Comparison of ENCODE assay signal across 33 mouse cellular contexts in genomic region chr15:101080031-101080520, GRCm38 (mm10). TPM values are rescaled to one million over a fixed set of nuclear protein-coding genes. Genes with fewer than 3 reads are reported as not detected.
DNase-seq lines count a peak whose midpoint lies in the region; ATAC-seq lines count a peak whose summit lies in the region.
"Had no signal": no experiment of that assay in that cellular context is flagged by ENCODE, and none has a peak within 500 bp of the region (broad histone marks: within the 10 kb centered on the region; RNA-seq: fewer than 3 reads in every experiment).

No protein-coding gene starts in this region.

- WGBS in lung, embryonic 15.5 days, result 78% methylated on average over 9 of the region's 9 CpGs
- 71% methylated on average over 9 of the region's 9 CpGs for WGBS in embryonic facial prominence, embryonic 10.5 days

- intact Hi-C loops in heart, postnatal 25 days (cut with DNase I), result loop anchor here (2.0 kb wide), 1 partner anchor 25 kb away; no protein-coding TSS in a partner anchor

- H3K4me2 ChIP-seq in lung, embryonic 15.5 days, result no peak overlapping the region
- H3K4me2 ChIP-seq: forebrain, embryonic 15.5 days had no signal

- no peaks in the 10 kb centered on the region for H3K9me3 ChIP-seq in lung, embryonic 15.5 days
- no peaks in the 10 kb centered on the region for H3K9me3 ChIP-seq in embryonic facial prominence, embryonic 10.5 days
- H3K9me3 ChIP-seq: embryonic facial prominence, embryonic 13.5 days; forebrain, embryonic 15.5 days; liver, embryonic 13.5 days; midbrain, embryonic 13.5 days; neural tube, embryonic 12.5 days had no signal

- H3K36me3 ChIP-seq in lung, embryonic 15.5 days, result no peaks in the 10 kb centered on the region
- H3K36me3 ChIP-seq in embryonic facial prominence, embryonic 10.5 days (replicated peaks), result 0 out of 2 replicates have a peak, but pooled peaks cover 1% of the 10 kb centered on the region
- H3K36me3 ChIP-seq: embryonic facial prominence, embryonic 13.5 days; forebrain, embryonic 15.5 days; liver, embryonic 13.5 days; midbrain, embryonic 13.5 days; neural tube, embryonic 12.5 days had no signal

- H3K4me3 ChIP-seq in lung, embryonic 15.5 days, result no peak overlapping the region
- peak overlapping the region; percentile 5; the same call in 1 of the 2 replicates for H3K4me3 ChIP-seq in embryonic facial prominence, embryonic 10.5 days
- H3K4me3 ChIP-seq: erythroblast, embryonic 14.5 days; forebrain, embryonic 15.5 days; liver, embryonic 13.5 days; midbrain, embryonic 13.5 days; neural tube, embryonic 12.5 days had no signal

- peak overlapping the region; percentile 42 for H3K27ac ChIP-seq in lung, embryonic 15.5 days
- H3K27ac ChIP-seq in embryonic facial prominence, embryonic 10.5 days (replicated peaks), result peak overlapping the region; percentile 99
- H3K27ac ChIP-seq: embryonic facial prominence, embryonic 13.5 days; forebrain, embryonic 15.5 days; hindbrain, postnatal 0 days; midbrain, embryonic 13.5 days; neural tube, embryonic 12.5 days; stomach, postnatal 0 days had no signal

- H3K27me3 ChIP-seq in lung, embryonic 15.5 days, result peaks cover 6% of the 10 kb centered on the region; the same call in 1 of the 2 replicates
- H3K27me3 ChIP-seq in embryonic facial prominence, embryonic 10.5 days (replicated peaks; ENCODE audit: low read depth, poor library complexity, severe bottlenecking), result 0 out of 2 replicates have a peak, but pooled peaks cover 4% of the 10 kb centered on the region
- H3K27me3 ChIP-seq: neural tube, embryonic 12.5 days had no signal

- H3K4me1 ChIP-seq in lung, embryonic 15.5 days, result peaks cover 50% of the 10 kb centered on the region
- peaks cover 88% of the 10 kb centered on the region for H3K4me1 ChIP-seq in embryonic facial prominence, embryonic 10.5 days

- peak; percentile 93 for DNase-seq in heart, adult 11 months
- no peak for DNase-seq in heart, postnatal 25 days (ENCODE audit: low spot score)
- DNase-seq in lung, postnatal 4 days, result no peak
- peak; percentile 47 for DNase-seq in ZHBTc4 (ENCODE audit: low read depth, low spot score)
- no peak for DNase-seq in embryonic facial prominence, embryonic 10.5 days (ENCODE audit: low spot score)
- DNase-seq in thymus, postnatal 14 days, result no peak
- DNase-seq: cerebellum, adult 2 months; cerebellum, postnatal 25 days; gastrocnemius, postnatal 10 days; layer of hippocampus, adult 9-11 months; liver, embryonic 13.5 days; lung, adult 2 months; right cerebral cortex, postnatal 14 days had no signal

- ATAC-seq in lung, embryonic 15.5 days (ENCODE audit: borderline replicate concordance, extremely low read depth, low FRiP score, low TSS enrichment), result no peak
- ATAC-seq: forebrain, embryonic 15.5 days; hindbrain, postnatal 0 days; intestine, embryonic 16.5 days; midbrain, embryonic 13.5 days had no signal

- H3K9ac ChIP-seq in lung, embryonic 15.5 days, result no peak overlapping the region
- H3K9ac ChIP-seq: embryonic facial prominence, embryonic 13.5 days; forebrain, embryonic 15.5 days; liver, embryonic 13.5 days; midbrain, embryonic 13.5 days had no signal

RNA-seq across cellular contexts. Expression of gene Fignl2, which starts 1.7 kb away (rescaled TPM):
- 1 to 10 TPM; 1.3 to 1.4 TPM for total RNA-seq in heart, postnatal 25 days (2021)
- 0.19 and 0.24 TPM in 2 replicates for polyA plus RNA-seq in lung, embryonic 15.5 days (2015; fragmentation: Nextera tagmentation; extraction: Ambion mirVana)
- 1.2 and 1.7 TPM in 2 replicates for polyA plus RNA-seq in embryonic facial prominence, embryonic 10.5 days (2016; fragmentation: Nextera tagmentation; extraction: Ambion mirVana)
- total RNA-seq: hematopoietic stem cell, adult 5-6 weeks had no signal
- polyA plus RNA-seq: erythroblast, embryonic 14.5 days; forebrain, embryonic 15.5 days had no signal

RNA-seq across cellular contexts. Expression of gene Gm47841, which starts 32.9 kb away (rescaled TPM):
- not detected for total RNA-seq in heart, postnatal 25 days (2021)
- 0.19 TPM in 1 of 2 replicates, not detected in the other for polyA plus RNA-seq in lung, embryonic 15.5 days (2015; fragmentation: Nextera tagmentation; extraction: Ambion mirVana)
- not detected in 2 replicates for polyA plus RNA-seq in embryonic facial prominence, embryonic 10.5 days (2016; fragmentation: Nextera tagmentation; extraction: Ambion mirVana)
- total RNA-seq: gastrocnemius, postnatal 10 days; hematopoietic stem cell, adult 5-6 weeks; hindbrain, postnatal 0 days; left cerebral cortex, adult 18-20 months; left cerebral cortex, postnatal 25 days; megakaryocyte progenitor cell, adult 5-6 weeks had no signal
- polyA plus RNA-seq: C2C12; cerebellum, adult 2 months; embryonic facial prominence, embryonic 13.5 days; erythroblast, embryonic 14.5 days; forebrain, embryonic 15.5 days; heart, embryonic 16.5 days; hindbrain, postnatal 0 days; intestine, embryonic 16.5 days; kidney, embryonic 14.5 days; large intestine, adult 2 months; liver, embryonic 13.5 days; midbrain, embryonic 13.5 days; neural tube, embryonic 12.5 days; stomach, postnatal 0 days; thymus, postnatal 0 days had no signal

RNA-seq across cellular contexts. Expression of gene Ankrd33, which starts 35.5 kb away (rescaled TPM):
- not detected for total RNA-seq in heart, postnatal 25 days (2021)
- polyA plus RNA-seq in lung, embryonic 15.5 days (2015; fragmentation: Nextera tagmentation; extraction: Ambion mirVana), result not detected in 2 replicates
- 0.10 TPM in 1 of 2 replicates, not detected in the other for polyA plus RNA-seq in embryonic facial prominence, embryonic 10.5 days (2016; fragmentation: Nextera tagmentation; extraction: Ambion mirVana)
- total RNA-seq: gastrocnemius, postnatal 10 days; heart, adult 8-10 months; hematopoietic stem cell, adult 5-6 weeks; hindbrain, postnatal 0 days; left cerebral cortex, adult 18-20 months; left cerebral cortex, postnatal 25 days; megakaryocyte progenitor cell, adult 5-6 weeks had no signal
- polyA plus RNA-seq: C2C12; embryonic facial prominence, embryonic 13.5 days; erythroblast, embryonic 14.5 days; forebrain, embryonic 15.5 days; heart, embryonic 16.5 days; hindbrain, postnatal 0 days; intestine, embryonic 16.5 days; kidney, embryonic 14.5 days; large intestine, adult 2 months; limb, embryonic 14.5 days; liver, embryonic 13.5 days; midbrain, embryonic 13.5 days; neural tube, embryonic 12.5 days; stomach, postnatal 0 days; thymus, postnatal 0 days had no signal

RNA-seq across cellular contexts. Expression of gene Acvrl1, which starts 48.2 kb away (rescaled TPM):
- total RNA-seq in heart, postnatal 25 days (2021), result 10 to 100 TPM; 23.2 to 31.5 TPM
- polyA plus RNA-seq in lung, embryonic 15.5 days (2015; fragmentation: Nextera tagmentation; extraction: Ambion mirVana), result 68.2 and 72.4 TPM in 2 replicates
- 10.3 and 10.6 TPM in 2 replicates for polyA plus RNA-seq in embryonic facial prominence, embryonic 10.5 days (2016; fragmentation: Nextera tagmentation; extraction: Ambion mirVana)
- polyA plus RNA-seq: erythroblast, embryonic 14.5 days had no signal

Comparison
In these comparisons a context has a peak if more than half of its experiments do, and no peak if none do; other contexts are left out.
1. DNase-seq: peak in heart, adult 11 months (single experiment) and ZHBTc4 (single experiment); none in heart, postnatal 25 days (single experiment), lung, postnatal 4 days (0 of 2), embryonic facial prominence, embryonic 10.5 days (single experiment) and thymus, postnatal 14 days (single experiment).